ENCODE assay signal across 8 mouse cellular contexts in genomic region chr15:41973263-41973662, GRCm38 (mm10).
A peak's percentile ranks its signal among the peaks of the same experiment; 100 is the strongest.
DNase-seq lines count a peak whose midpoint lies in the region; ATAC-seq and TF ChIP-seq lines count a peak whose summit lies in the region.

No protein-coding gene starts in this region.

- no peaks in the 10 kb centered on the region for H3K9me3 ChIP-seq in forebrain, postnatal 0 days (ENCODE audit: low read length)
- H3K9me3 ChIP-seq in hindbrain, embryonic 14.5 days (ENCODE audit: control insufficient read depth, low read length): no peaks in the 10 kb centered on the region

- peak; percentile 91 for DNase-seq in NIH3T3 (ENCODE audit: low read depth)
- peak; percentile 89 to 93 for DNase-seq in cerebellum, adult 18-20 months
- peak; percentile 89 for DNase-seq in forebrain, postnatal 0 days
- DNase-seq in hindbrain, embryonic 14.5 days (ENCODE audit: low spot score): peak; percentile 92
- DNase-seq in layer of hippocampus, postnatal 14 days (ENCODE audit: low spot score in 2 of 2): peak; percentile 89 to 93
- DNase-seq in right cerebral cortex, adult 18-20 months: peak; percentile 89
- peak; percentile 69 for DNase-seq in urinary bladder, adult 2 months (ENCODE audit: low spot score)

- no peaks in the 10 kb centered on the region for H3K4me1 ChIP-seq in forebrain, postnatal 0 days (ENCODE audit: insufficient read depth)
- H3K4me1 ChIP-seq in hindbrain, embryonic 14.5 days (replicated peaks; ENCODE audit: control insufficient read depth, insufficient read depth, low read length): no peaks in the 10 kb centered on the region

- peak; percentile 98 for TF ChIP-seq CTCF in forebrain, postnatal 0 days (IDR thresholded peaks at IDR 0.05; ENCODE audit: low read depth)

- H3K36me3 ChIP-seq in forebrain, postnatal 0 days (ENCODE audit: insufficient read depth): no peaks in the 10 kb centered on the region
- no peaks in the 10 kb centered on the region for H3K36me3 ChIP-seq in hindbrain, embryonic 14.5 days (replicated peaks; ENCODE audit: control insufficient read depth, insufficient read depth)

- H3K9ac ChIP-seq in forebrain, postnatal 0 days: no peak overlapping the region
- no peak overlapping the region for H3K9ac ChIP-seq in hindbrain, embryonic 14.5 days

- ATAC-seq in forebrain, postnatal 0 days: peak; percentile 81
- ATAC-seq in hindbrain, embryonic 14.5 days (ENCODE audit: low FRiP score): peak; percentile 85
- peak; percentile 99 for ATAC-seq in megakaryocyte, adult 5-6 weeks (ENCODE audit: poor library complexity, severe bottlenecking)

- WGBS in forebrain, postnatal 0 days: 6% methylated on average over 8 of the region's 8 CpGs
- 3% methylated on average over 8 of the region's 8 CpGs for WGBS in hindbrain, embryonic 14.5 days

- no peak overlapping the region for H3K4me3 ChIP-seq in forebrain, postnatal 0 days (ENCODE audit: low read depth, low read length)
- no peak overlapping the region for H3K4me3 ChIP-seq in hindbrain, embryonic 14.5 days (replicated peaks; ENCODE audit: low read length)

- H3K4me2 ChIP-seq in forebrain, postnatal 0 days (ENCODE audit: low read depth): no peak overlapping the region
- H3K4me2 ChIP-seq in hindbrain, embryonic 14.5 days (replicated peaks): no peak overlapping the region

- H3K27ac ChIP-seq in forebrain, postnatal 0 days (ENCODE audit: low read depth, low read length): no peak overlapping the region
- no peak overlapping the region for H3K27ac ChIP-seq in hindbrain, embryonic 14.5 days

- no peaks in the 10 kb centered on the region for H3K27me3 ChIP-seq in forebrain, postnatal 0 days (ENCODE audit: insufficient read depth, low read length)
- H3K27me3 ChIP-seq in hindbrain, embryonic 14.5 days (ENCODE audit: control insufficient read depth, insufficient read depth, low read length): no peaks in the 10 kb centered on the region
